Mouse (Mus musculus): ENCODE results near the gene Zfp580. TPM values are rescaled to one million over a fixed set of nuclear protein-coding genes. Genes with fewer than 3 reads are reported as not detected.
"Not testable (repeated sequence)": the region's sequence is repeated elsewhere in the genome, so short reads cannot be mapped to it uniquely, and the experiment has no call there.

Zfp580 gene
- 36.8 and 43.1 TPM in 2 replicates for polyA plus RNA-seq (2015; fragmentation: Nextera tagmentation; extraction: Ambion mirVana)

DNA sequence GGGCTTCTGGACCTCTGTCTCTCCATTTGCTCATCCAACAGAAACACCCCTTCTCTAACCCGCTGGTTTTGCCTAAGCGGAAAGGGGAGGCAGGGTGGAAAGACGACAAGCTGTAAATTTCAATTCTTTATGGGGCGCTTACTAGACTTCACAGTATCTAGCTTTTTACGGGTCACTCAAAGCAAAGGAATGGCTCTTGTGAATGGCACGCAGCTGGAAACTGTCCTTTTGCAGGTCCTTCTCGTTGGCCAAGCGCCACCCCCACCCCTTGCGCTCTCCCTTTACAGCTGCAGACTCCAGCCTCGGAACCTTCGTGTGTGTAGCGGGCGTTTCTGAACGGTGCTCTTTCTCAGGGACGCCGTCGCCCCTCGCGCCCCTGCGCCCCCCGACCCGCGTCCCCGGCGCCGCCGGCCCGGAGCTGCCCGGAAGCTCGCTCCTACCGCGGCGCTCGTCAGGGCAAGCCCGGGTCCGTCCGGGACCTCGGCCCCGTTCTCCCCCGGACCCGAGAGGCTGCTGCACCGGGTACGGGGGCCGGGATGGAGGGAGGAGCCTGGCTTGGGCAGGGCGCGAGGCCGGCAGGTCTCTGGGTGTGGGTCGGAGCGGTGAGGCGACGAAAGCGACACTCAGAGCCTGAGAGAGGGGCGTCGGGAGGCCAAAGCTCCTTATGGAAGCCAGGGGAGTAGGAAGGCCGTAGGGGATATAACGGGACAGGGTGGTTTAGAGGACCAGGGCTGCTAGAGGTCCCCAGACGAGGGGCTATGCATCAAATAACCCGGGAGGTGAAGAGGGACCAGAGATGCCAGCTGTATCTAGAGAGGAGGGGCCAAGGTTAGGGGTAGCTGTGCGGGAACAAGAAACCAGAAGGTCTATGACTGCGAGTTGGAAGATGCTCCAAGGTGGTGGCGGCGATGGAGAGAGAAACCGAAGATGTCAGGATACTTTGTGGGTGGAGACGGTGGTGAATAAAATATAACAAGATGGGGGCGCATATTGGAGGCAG is at the start of gene Zfp580:
Gene Zfp580 (plus strand): TSS at position 346 of the 1,000 bp plus-strand sequence.
- H3K27ac ChIP-seq (replicated peaks), result peak within 1 kb of the TSS; percentile 77
- no peaks in the 10 kb centered on the region for H3K9me3 ChIP-seq (replicated peaks)
- no peaks in the 10 kb centered on the region for H3K36me3 ChIP-seq
- peak within 1 kb of the TSS; percentile 82 for H3K4me3 ChIP-seq (replicated peaks)
- under 1% methylated on average over 65 of the region's 65 CpGs for WGBS
- H3K4me1 ChIP-seq, result peaks cover 48% of the 10 kb centered on the region
- peak within 1 kb of the TSS; percentile 90 for H3K4me2 ChIP-seq (replicated peaks)
- peak; percentile 69 for ATAC-seq (ENCODE audit: insufficient number of reproducible peaks, low FRiP score, low TSS enrichment, low read depth)
- H3K9ac ChIP-seq, result peak within 1 kb of the TSS; percentile 85
- H3K27me3 ChIP-seq, result peaks cover 34% of the 10 kb centered on the region

- not testable (repeated sequence) for H3K4me3 ChIP-seq (replicated peaks); H3K4me2 ChIP-seq (replicated peaks); H3K27ac ChIP-seq (replicated peaks); ATAC-seq (ENCODE audit: insufficient number of reproducible peaks, low FRiP score, low TSS enrichment, low read depth); H3K9ac ChIP-seq; H3K4me1 ChIP-seq; H3K27me3 ChIP-seq; H3K9me3 ChIP-seq (replicated peaks)
- 65% methylated on average over 8 of the region's 8 CpGs for WGBS
- H3K36me3 ChIP-seq, result peaks cover 13% of the 10 kb centered on the region
Measured at GRCm38 (mm10) chr7:5002876-5003275, 48.5 kb upstream of the Zfp580 start.

DNA sequence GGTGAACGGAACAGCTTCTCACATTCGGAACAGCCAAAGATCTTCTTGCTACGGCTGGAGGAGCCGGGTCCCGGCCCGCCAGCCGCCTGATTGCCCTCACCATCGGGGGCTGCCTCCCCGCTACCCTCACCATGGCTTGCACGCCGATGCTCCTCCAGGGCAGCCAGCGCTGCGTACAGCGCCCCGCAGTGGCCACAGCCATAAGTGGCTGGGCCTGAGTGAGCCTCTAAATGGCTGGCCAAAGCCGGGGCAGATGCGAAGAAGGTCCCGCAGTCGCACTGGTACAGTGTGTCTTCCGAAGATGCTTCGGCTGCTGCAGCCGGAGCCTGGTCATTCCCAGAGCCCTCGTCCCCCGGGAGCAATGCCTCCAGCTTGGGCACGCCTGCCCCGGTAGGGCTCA is 43.1 kb upstream of the Zfp580 start:
- Histone ChIP-seq H3K36me3 (peaks cover 63% of the 10 kb centered on the region), H3K9me3 (replicated peaks) (no peaks in the 10 kb centered on the region), H3K4me2 (replicated peaks) (no peak overlapping the region), H3K4me1 (no peaks in the 10 kb centered on the region), H3K4me3 (replicated peaks) (no peak overlapping the region), H3K9ac (no peak overlapping the region), H3K27ac (replicated peaks) (no peak overlapping the region), H3K27me3 (no peaks in the 10 kb centered on the region)
- 0 out of 2 replicates have a peak, but pooled peaks have one; percentile 2 for ATAC-seq (ENCODE audit: insufficient number of reproducible peaks, low FRiP score, low TSS enrichment, low read depth)
- WGBS, result 95% methylated on average over 26 of the region's 26 CpGs

- Histone ChIP-seq H3K36me3 (peaks cover 56% of the 10 kb centered on the region), H3K27ac (replicated peaks) (no peak overlapping the region), H3K4me2 (replicated peaks) (peak overlapping the region; percentile 54; the same call in 1 of the 2 replicates), H3K9me3 (replicated peaks) (no peaks in the 10 kb centered on the region), H3K4me3 (replicated peaks) (no peak overlapping the region), H3K4me1 (no peaks in the 10 kb centered on the region), H3K9ac (no peak overlapping the region), H3K27me3 (no peaks in the 10 kb centered on the region)
- WGBS, result 90% methylated on average over 27 of the region's 27 CpGs
- no peak for ATAC-seq (ENCODE audit: insufficient number of reproducible peaks, low FRiP score, low TSS enrichment, low read depth)
Measured at GRCm38 (mm10) chr7:5012681-5013513, 38.4 kb upstream of the Zfp580 start.

DNA sequence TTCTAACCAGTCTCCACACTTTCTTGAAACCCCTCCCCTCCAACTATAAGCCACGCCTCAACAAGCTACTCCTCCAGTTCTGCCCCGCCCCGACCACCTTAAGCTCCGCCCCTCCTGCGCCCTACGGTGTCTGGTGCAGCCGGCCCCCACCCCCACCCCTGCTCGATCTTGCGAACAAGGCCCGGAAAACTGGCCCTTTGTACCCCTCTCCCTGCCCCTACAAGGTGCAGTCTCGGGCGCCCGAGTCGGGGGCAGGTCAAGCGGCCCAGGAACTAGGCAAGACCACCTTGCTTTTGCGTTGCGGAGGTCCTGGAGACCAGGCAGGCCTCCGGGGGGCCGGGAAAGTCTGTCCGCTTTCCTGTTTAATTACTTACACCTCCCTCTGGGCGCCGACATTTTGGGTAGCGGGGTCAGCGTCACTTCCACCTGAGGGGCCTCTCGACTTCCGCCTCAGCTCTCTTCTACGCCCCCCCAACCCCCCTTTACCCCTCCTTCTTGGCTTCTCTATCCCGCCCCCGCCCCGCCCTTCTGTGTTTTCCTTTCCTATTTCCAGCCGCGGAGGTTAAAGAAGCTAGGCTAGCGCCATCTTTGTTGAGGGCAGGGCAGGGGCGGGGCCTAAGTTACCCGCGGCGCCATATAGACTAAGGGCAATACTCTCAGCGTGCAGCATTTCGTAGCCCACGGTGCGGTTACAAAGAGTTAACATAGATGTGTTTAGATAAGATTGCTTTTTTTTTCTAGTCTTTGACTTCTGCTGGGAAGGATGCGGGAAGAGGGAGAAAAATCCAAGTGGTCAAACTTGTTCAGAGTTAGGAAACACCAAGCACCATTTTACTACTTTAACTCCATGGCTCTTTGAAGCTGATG is 36.9 kb upstream of the Zfp580 start, which contains the start of the genes Zfp524 and Fiz1:
Gene Zfp524 (plus strand): TSS at position 165 of the 867 bp plus-strand sequence.
Gene Fiz1 (minus strand): TSS at position 447 of the 867 bp plus-strand sequence.
- Histone ChIP-seq H3K27me3 (no peaks in the 10 kb centered on the region), H3K4me3 (replicated peaks) (peak within 1 kb of the TSS; percentile 74), H3K9me3 (replicated peaks) (no peaks in the 10 kb centered on the region), H3K36me3 (peaks cover 44% of the 10 kb centered on the region), H3K4me2 (replicated peaks) (peak within 1 kb of the TSS; percentile 54), H3K9ac (peak within 1 kb of the TSS; percentile 84), H3K4me1 (no peaks in the 10 kb centered on the region), H3K27ac (replicated peaks) (peak within 1 kb of the TSS; percentile 99)
- under 1% methylated on average over 42 of the region's 42 CpGs for WGBS
- peak; percentile 88 for ATAC-seq (ENCODE audit: insufficient number of reproducible peaks, low FRiP score, low TSS enrichment, low read depth)

- H3K4me1 ChIP-seq, result no peaks in the 10 kb centered on the region
- ATAC-seq (ENCODE audit: insufficient number of reproducible peaks, low FRiP score, low TSS enrichment, low read depth), result peak; percentile 87
- H3K27me3 ChIP-seq, result no peaks in the 10 kb centered on the region
- H3K4me2 ChIP-seq (replicated peaks), result peak within 1 kb of the TSS; percentile 54
- under 1% methylated on average over 61 of the region's 76 CpGs for WGBS
- H3K36me3 ChIP-seq, result peaks cover 35% of the 10 kb centered on the region
- H3K9ac ChIP-seq, result peak within 1 kb of the TSS; percentile 84
- no peaks in the 10 kb centered on the region for H3K9me3 ChIP-seq (replicated peaks)
- H3K27ac ChIP-seq (replicated peaks), result peak within 1 kb of the TSS; percentile 99
- peak within 1 kb of the TSS; percentile 74 for H3K4me3 ChIP-seq (replicated peaks)
Measured at GRCm38 (mm10) chr7:5015118-5016001, 36.0 kb upstream of the Zfp580 start, which contains the start of gene Gm44973. TSS of gene Gm44973 (plus strand) at chr7:5015496.

DNA sequence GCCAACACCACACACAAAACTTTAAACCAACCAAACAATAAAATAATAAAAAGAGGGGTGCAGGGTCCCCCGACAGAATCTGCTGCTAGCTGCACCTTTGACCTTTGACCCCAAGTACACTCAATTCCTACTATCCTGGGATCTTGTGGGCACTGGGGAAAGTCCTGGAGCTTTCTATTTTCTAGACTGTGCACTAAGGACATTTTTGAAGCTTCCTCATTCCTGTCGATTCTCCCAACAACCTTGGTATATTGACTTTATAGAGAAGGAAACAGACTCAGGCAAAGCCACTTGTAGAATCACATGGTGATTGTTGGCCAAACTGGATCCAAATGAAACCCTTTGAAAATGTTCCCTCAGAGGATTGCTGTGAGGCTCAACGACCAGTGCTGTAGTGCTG is 35.3 kb upstream of the Zfp580 start:
- H3K36me3 ChIP-seq, result peaks cover 28% of the 10 kb centered on the region
- no peaks in the 10 kb centered on the region for H3K27me3 ChIP-seq
- H3K4me2 ChIP-seq (replicated peaks), result peak overlapping the region; percentile 54
- peak overlapping the region; percentile 50; the same call in 1 of the 2 replicates for H3K9ac ChIP-seq
- WGBS, result 56% methylated on average over 3 of the region's 3 CpGs
- H3K27ac ChIP-seq (replicated peaks), result peak overlapping the region; percentile 99
- no peak for ATAC-seq (ENCODE audit: insufficient number of reproducible peaks, low FRiP score, low TSS enrichment, low read depth)
- H3K9me3 ChIP-seq (replicated peaks), result no peaks in the 10 kb centered on the region
- peaks cover 1% of the 10 kb centered on the region for H3K4me1 ChIP-seq
- peak overlapping the region; percentile 74 for H3K4me3 ChIP-seq (replicated peaks)

DNA sequence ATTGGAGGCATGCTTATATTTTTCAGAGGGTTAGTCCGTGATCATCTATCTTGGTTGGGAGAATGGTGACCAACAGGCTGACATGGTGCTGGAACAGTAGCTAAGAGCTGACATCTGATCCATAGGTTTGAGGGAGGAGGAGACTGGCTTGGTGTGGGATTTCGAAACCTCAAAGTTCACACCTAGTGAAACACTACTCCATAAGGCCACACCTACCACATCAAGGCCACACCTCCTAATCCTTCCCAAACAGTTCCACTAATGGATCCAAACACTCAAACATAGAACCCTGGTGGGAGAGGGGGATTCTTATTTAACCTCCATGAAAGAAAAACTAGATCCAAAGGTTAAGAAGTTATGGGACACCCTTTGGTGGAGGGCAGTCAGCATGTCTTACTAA is 34.4 kb upstream of the Zfp580 start:
- peaks cover 24% of the 10 kb centered on the region for H3K36me3 ChIP-seq
- WGBS, result 96% methylated on average over 2 of the region's 2 CpGs
- ATAC-seq (ENCODE audit: insufficient number of reproducible peaks, low FRiP score, low TSS enrichment, low read depth), result no peak
- H3K4me2 ChIP-seq (replicated peaks), result no peak overlapping the region
- no peaks in the 10 kb centered on the region for H3K27me3 ChIP-seq
- H3K4me1 ChIP-seq, result peaks cover 8% of the 10 kb centered on the region
- H3K9me3 ChIP-seq (replicated peaks), result no peaks in the 10 kb centered on the region
- no peak overlapping the region for H3K27ac ChIP-seq (replicated peaks)
- H3K9ac ChIP-seq, result no peak overlapping the region
- H3K4me3 ChIP-seq (replicated peaks), result no peak overlapping the region

GRCm38 (mm10) chr7:5017352-5017751 is 34.0 kb upstream of the Zfp580 start:
- 95% methylated on average over 16 of the region's 16 CpGs for WGBS
- Histone ChIP-seq H3K27ac (replicated peaks) (no peak overlapping the region), H3K9ac (no peak overlapping the region), H3K4me3 (replicated peaks) (no peak overlapping the region), H3K4me1 (peaks cover 12% of the 10 kb centered on the region), H3K27me3 (no peaks in the 10 kb centered on the region), H3K4me2 (replicated peaks) (no peak overlapping the region), H3K9me3 (replicated peaks) (no peaks in the 10 kb centered on the region), H3K36me3 (peaks cover 24% of the 10 kb centered on the region)
- no peak for ATAC-seq (ENCODE audit: insufficient number of reproducible peaks, low FRiP score, low TSS enrichment, low read depth)

All from embryonic facial prominence, embryonic 15.5 days (tissue).